Mouse (Mus musculus): ENCODE results near the gene Sh3rf1. TPM values are rescaled to one million over a fixed set of nuclear protein-coding genes. Genes with fewer than 3 reads are reported as not detected.
A peak's percentile ranks its signal among the peaks of the same experiment; 100 is the strongest.

Sh3rf1 gene
- polyA plus RNA-seq, 1 experiment from 2014 or later, result 31.4 TPM

- H3K4me2 ChIP-seq, result no peak overlapping the region
- H3K9me3 ChIP-seq (replicated peaks), result peaks cover 15% of the 10 kb centered on the region; the same call in 1 of the 2 replicates
- ATAC-seq, result no peak
- WGBS, result 91% methylated on average over 7 of the region's 7 CpGs
- peaks cover 21% of the 10 kb centered on the region for H3K36me3 ChIP-seq (ENCODE audit: poor library complexity, severe bottlenecking)
- no peak overlapping the region for H3K27ac ChIP-seq
- no peaks in the 10 kb centered on the region for H3K27me3 ChIP-seq
- H3K9ac ChIP-seq, result no peak overlapping the region
- H3K4me3 ChIP-seq, result no peak overlapping the region
- peaks cover 17% of the 10 kb centered on the region for H3K4me1 ChIP-seq
Measured at GRCm38 (mm10) chr8:61244157-61244556, 20.5 kb downstream of the Sh3rf1 start.

GRCm38 (mm10) chr8:61247270-61248025 lies 23.8 kb downstream of the Sh3rf1 start:
- 28% methylated on average over 13 of the region's 13 CpGs for WGBS

GRCm38 (mm10) chr8:61249511-61249910 lies 25.8 kb downstream of the Sh3rf1 start:
- Histone ChIP-seq H3K27me3 (no peaks in the 10 kb centered on the region), H3K4me1 (peaks cover 33% of the 10 kb centered on the region), H3K36me3 (ENCODE audit: poor library complexity, severe bottlenecking) (peaks cover 16% of the 10 kb centered on the region), H3K27ac (no peak overlapping the region), H3K4me3 (no peak overlapping the region), H3K4me2 (no peak overlapping the region), H3K9ac (no peak overlapping the region), H3K9me3 (replicated peaks) (peaks cover 7% of the 10 kb centered on the region)
- no peak for ATAC-seq
- WGBS, result 94% methylated on average over 4 of the region's 4 CpGs

More at GRCm38 (mm10) chr8:61247270-61248025, 23.8 kb downstream of the Sh3rf1 start:
- peaks cover 27% of the 10 kb centered on the region for H3K4me1 ChIP-seq
- H3K9ac ChIP-seq, result no peak overlapping the region
- ATAC-seq, result peak; percentile 67
- H3K4me3 ChIP-seq, result no peak overlapping the region
- peaks cover 23% of the 10 kb centered on the region for H3K36me3 ChIP-seq (ENCODE audit: poor library complexity, severe bottlenecking)
- peak overlapping the region; percentile 23; the same call in 1 of the 2 replicates for H3K4me2 ChIP-seq
- peak overlapping the region; percentile 57 for H3K27ac ChIP-seq
- H3K9me3 ChIP-seq (replicated peaks), result peaks cover 16% of the 10 kb centered on the region
- no peaks in the 10 kb centered on the region for H3K27me3 ChIP-seq

GRCm38 (mm10) chr8:61254196-61254595 lies 30.5 kb downstream of the Sh3rf1 start:
- 86% methylated on average over 5 of the region's 5 CpGs for WGBS

GRCm38 (mm10) chr8:61258828-61259227 lies 35.2 kb downstream of the Sh3rf1 start:
- no peaks in the 10 kb centered on the region for H3K27me3 ChIP-seq
- H3K36me3 ChIP-seq (ENCODE audit: poor library complexity, severe bottlenecking), result 0 out of 2 replicates have a peak, but pooled peaks cover 3% of the 10 kb centered on the region
- no peak overlapping the region for H3K27ac ChIP-seq
- peaks cover 50% of the 10 kb centered on the region for H3K4me1 ChIP-seq
- peak; percentile 52; the same call in 1 of the 2 replicates for ATAC-seq
- H3K9ac ChIP-seq, result no peak overlapping the region
- H3K4me3 ChIP-seq, result no peak overlapping the region
- no peaks in the 10 kb centered on the region; the same call in 1 of the 2 replicates for H3K9me3 ChIP-seq (replicated peaks)
- WGBS, result 92% methylated on average over 9 of the region's 9 CpGs
- H3K4me2 ChIP-seq, result no peak overlapping the region

More at GRCm38 (mm10) chr8:61254196-61254595, 30.5 kb downstream of the Sh3rf1 start:
- H3K9me3 ChIP-seq (replicated peaks), result peaks cover 7% of the 10 kb centered on the region
- no peak overlapping the region for H3K9ac ChIP-seq
- H3K4me2 ChIP-seq, result no peak overlapping the region
- H3K36me3 ChIP-seq (ENCODE audit: poor library complexity, severe bottlenecking), result peaks cover 11% of the 10 kb centered on the region
- H3K27ac ChIP-seq, result no peak overlapping the region
- peaks cover 37% of the 10 kb centered on the region for H3K4me1 ChIP-seq
- ATAC-seq, result no peak
- H3K27me3 ChIP-seq, result no peaks in the 10 kb centered on the region
- no peak overlapping the region for H3K4me3 ChIP-seq

GRCm38 (mm10) chr8:61259526-61259925 lies 35.9 kb downstream of the Sh3rf1 start:
- Histone ChIP-seq H3K27ac (peak overlapping the region; percentile 33; the same call in 1 of the 2 replicates), H3K36me3 (ENCODE audit: poor library complexity, severe bottlenecking) (0 out of 2 replicates have a peak, but pooled peaks cover 3% of the 10 kb centered on the region), H3K4me3 (no peak overlapping the region), H3K9ac (no peak overlapping the region), H3K9me3 (replicated peaks) (no peaks in the 10 kb centered on the region; the same call in 1 of the 2 replicates), H3K27me3 (no peaks in the 10 kb centered on the region), H3K4me2 (no peak overlapping the region), H3K4me1 (peaks cover 53% of the 10 kb centered on the region)
- WGBS, result 69% methylated on average over 7 of the region's 7 CpGs
- peak; percentile 67; the same call in 1 of the 2 replicates for ATAC-seq

GRCm38 (mm10) chr8:61260530-61260929 lies 36.9 kb downstream of the Sh3rf1 start:
- Histone ChIP-seq H3K4me2 (no peak overlapping the region), H3K36me3 (ENCODE audit: poor library complexity, severe bottlenecking) (0 out of 2 replicates have a peak, but pooled peaks cover 3% of the 10 kb centered on the region), H3K27me3 (no peaks in the 10 kb centered on the region), H3K27ac (0 out of 2 replicates have a peak overlapping the region, but pooled peaks have one; percentile 14), H3K9me3 (replicated peaks) (no peaks in the 10 kb centered on the region; the same call in 1 of the 2 replicates), H3K4me1 (peaks cover 60% of the 10 kb centered on the region), H3K9ac (no peak overlapping the region), H3K4me3 (no peak overlapping the region)
- WGBS, result 90% methylated on average over 7 of the region's 7 CpGs
- ATAC-seq, result no peak

- Histone ChIP-seq H3K9ac (no peak overlapping the region), H3K27ac (no peak overlapping the region), H3K4me1 (peaks cover 59% of the 10 kb centered on the region), H3K27me3 (no peaks in the 10 kb centered on the region), H3K4me2 (no peak overlapping the region), H3K36me3 (ENCODE audit: poor library complexity, severe bottlenecking) (0 out of 2 replicates have a peak, but pooled peaks cover 3% of the 10 kb centered on the region), H3K4me3 (no peak overlapping the region), H3K9me3 (replicated peaks) (no peaks in the 10 kb centered on the region; the same call in 1 of the 2 replicates)
- WGBS, result 57% methylated on average over 4 of the region's 4 CpGs
- no peak for ATAC-seq
Measured at GRCm38 (mm10) chr8:61261374-61261773, 37.7 kb downstream of the Sh3rf1 start.

- Histone ChIP-seq H3K27ac (no peak overlapping the region), H3K9ac (no peak overlapping the region), H3K4me3 (no peak overlapping the region), H3K4me2 (no peak overlapping the region), H3K36me3 (ENCODE audit: poor library complexity, severe bottlenecking) (0 out of 2 replicates have a peak, but pooled peaks cover 2% of the 10 kb centered on the region), H3K4me1 (peaks cover 55% of the 10 kb centered on the region), H3K27me3 (no peaks in the 10 kb centered on the region), H3K9me3 (replicated peaks) (no peaks in the 10 kb centered on the region; the same call in 1 of the 2 replicates)
- 98% methylated on average over 4 of the region's 4 CpGs for WGBS
- no peak for ATAC-seq
Measured at GRCm38 (mm10) chr8:61263691-61264090, 40.0 kb downstream of the Sh3rf1 start.

- peaks cover 46% of the 10 kb centered on the region for H3K4me1 ChIP-seq
- 0 out of 2 replicates have a peak overlapping the region, but pooled peaks have one; percentile 16 for H3K9ac ChIP-seq
- H3K27me3 ChIP-seq, result no peaks in the 10 kb centered on the region
- no peak overlapping the region for H3K4me3 ChIP-seq
- H3K4me2 ChIP-seq, result no peak overlapping the region; the same call in 1 of the 2 replicates
- WGBS, result 60% methylated on average over 7 of the region's 7 CpGs
- H3K36me3 ChIP-seq (ENCODE audit: poor library complexity, severe bottlenecking), result no peaks in the 10 kb centered on the region
- peak overlapping the region; percentile 44 for H3K27ac ChIP-seq
- ATAC-seq, result no peak
- H3K9me3 ChIP-seq (replicated peaks), result no peaks in the 10 kb centered on the region
Measured at GRCm38 (mm10) chr8:61264881-61265280, 41.2 kb downstream of the Sh3rf1 start.

GRCm38 (mm10) chr8:61265390-61265789 lies 41.7 kb downstream of the Sh3rf1 start:
- WGBS, result 65% methylated on average over 5 of the region's 5 CpGs
- peaks cover 46% of the 10 kb centered on the region for H3K4me1 ChIP-seq
- H3K4me2 ChIP-seq, result no peak overlapping the region
- H3K27ac ChIP-seq, result peak overlapping the region; percentile 44; the same call in 1 of the 2 replicates
- H3K9me3 ChIP-seq (replicated peaks), result no peaks in the 10 kb centered on the region
- no peak overlapping the region for H3K4me3 ChIP-seq
- no peaks in the 10 kb centered on the region for H3K27me3 ChIP-seq
- H3K9ac ChIP-seq, result no peak overlapping the region
- no peaks in the 10 kb centered on the region for H3K36me3 ChIP-seq (ENCODE audit: poor library complexity, severe bottlenecking)
- no peak; the same call in 1 of the 2 replicates for ATAC-seq

GRCm38 (mm10) chr8:61267061-61267460 lies 43.4 kb downstream of the Sh3rf1 start:
- ATAC-seq, result 0 out of 2 replicates have a peak, but pooled peaks have one; percentile 19
- no peak overlapping the region for H3K4me2 ChIP-seq
- H3K9ac ChIP-seq, result no peak overlapping the region
- H3K27ac ChIP-seq, result no peak overlapping the region
- H3K4me1 ChIP-seq, result peaks cover 44% of the 10 kb centered on the region
- H3K9me3 ChIP-seq (replicated peaks), result no peaks in the 10 kb centered on the region
- WGBS, result 97% methylated on average over 1 of the region's 1 CpGs
- no peaks in the 10 kb centered on the region for H3K36me3 ChIP-seq (ENCODE audit: poor library complexity, severe bottlenecking)
- H3K27me3 ChIP-seq, result no peaks in the 10 kb centered on the region
- no peak overlapping the region for H3K4me3 ChIP-seq
